Comparison of ENCODE assay signal across 12 mouse cellular contexts in genomic region chr3:79818202-79818995, GRCm38 (mm10). TPM values are rescaled to one million over a fixed set of nuclear protein-coding genes. Genes with fewer than 3 reads are reported as not detected.
DNase-seq lines count a peak whose midpoint lies in the region; ATAC-seq and TF ChIP-seq lines count a peak whose summit lies in the region.
"Had no signal": no experiment of that assay in that cellular context is flagged by ENCODE, and none has a peak within 500 bp of the region (broad histone marks: within the 10 kb centered on the region; RNA-seq: fewer than 3 reads in every experiment).

No protein-coding gene starts in this region.

- H3K4me3 ChIP-seq in hindbrain, postnatal 0 days (ENCODE audit: low read length) = no peak overlapping the region
- H3K4me3 ChIP-seq in hindbrain, embryonic 13.5 days = no peak overlapping the region
- H3K4me3 ChIP-seq in left cerebral cortex, adult 2 months = no peak overlapping the region
- H3K4me3 ChIP-seq in neural tube, embryonic 14.5 days (ENCODE audit: low read depth, low read length) = no peak overlapping the region
- H3K4me3 ChIP-seq: erythroblast, embryonic 14.5 days had no signal

- H3K9ac ChIP-seq in hindbrain, postnatal 0 days (replicated peaks; ENCODE audit: low read length) = no peak overlapping the region
- H3K9ac ChIP-seq in hindbrain, embryonic 13.5 days = no peak overlapping the region
- no peak overlapping the region for H3K9ac ChIP-seq in neural tube, embryonic 14.5 days (replicated peaks; ENCODE audit: low read depth, low read length)

- peak overlapping the region; percentile 31; the same call in 1 of the 2 replicates for H3K4me2 ChIP-seq in hindbrain, postnatal 0 days (ENCODE audit: low read depth, low read length)
- H3K4me2 ChIP-seq in hindbrain, embryonic 13.5 days = no peak overlapping the region
- H3K4me2 ChIP-seq in neural tube, embryonic 14.5 days (ENCODE audit: low read depth, low read length) = peak overlapping the region; percentile 15; the same call in 1 of the 2 replicates
- H3K4me2 ChIP-seq: heart, embryonic 11.5 days had no signal

- DNase-seq in hindbrain, postnatal 0 days (ENCODE audit: low spot score) = peak; percentile 75
- peak; percentile 43 to 56 for DNase-seq in right cerebral cortex, postnatal 10 days (ENCODE audit: low spot score in 2 of 2)
- DNase-seq in right cerebral cortex, postnatal 14 days = no peak
- DNase-seq in left cerebral cortex, adult 2 months (ENCODE audit: extremely low spot score in 1 of 2, low spot score in 2 of 2) = peak; percentile 23 to 31
- DNase-seq in heart, adult 8-10 months (ENCODE audit: low spot score) = no peak
- no peak for DNase-seq in yolk sac, embryonic 10.5 days (ENCODE audit: low spot score)
- DNase-seq: lung, postnatal 4 days had no signal

- no peak for TF ChIP-seq CTCF in hindbrain, postnatal 0 days (IDR thresholded peaks at IDR 0.05; ENCODE audit: low read depth)
- no peak for TF ChIP-seq CTCF in left cerebral cortex, adult 2 months (IDR thresholded peaks at IDR 0.05)

- H3K27me3 ChIP-seq in hindbrain, postnatal 0 days (ENCODE audit: insufficient read depth, low read length) = no peaks in the 10 kb centered on the region
- H3K27me3 ChIP-seq in hindbrain, embryonic 13.5 days = no peaks in the 10 kb centered on the region
- no peaks in the 10 kb centered on the region for H3K27me3 ChIP-seq in neural tube, embryonic 14.5 days (ENCODE audit: control insufficient read depth, insufficient read depth, low read length)

- intact Hi-C loops in left cerebral cortex, adult 2 months (cut with DNase I) = no loop called here

- peak; percentile 81 for ATAC-seq in hindbrain, postnatal 0 days
- no peak; the same call in 1 of the 2 replicates for ATAC-seq in hindbrain, embryonic 13.5 days (ENCODE audit: low FRiP score)
- peak; percentile 80; the same call in 1 of the 2 replicates for ATAC-seq in neural tube, embryonic 14.5 days (ENCODE audit: low read depth)
- ATAC-seq: activated CD4-positive, CD25-positive, alpha-beta regulatory T cell, adult 4 months had no signal

- 56% methylated on average over 14 of the region's 14 CpGs for WGBS in hindbrain, postnatal 0 days
- 63% methylated on average over 14 of the region's 14 CpGs for WGBS in hindbrain, embryonic 13.5 days
- 5% methylated on average over 14 of the region's 14 CpGs for WGBS in neural tube, embryonic 14.5 days

- H3K36me3 ChIP-seq in hindbrain, postnatal 0 days (ENCODE audit: insufficient read depth, low read length) = no peaks in the 10 kb centered on the region
- no peaks in the 10 kb centered on the region for H3K36me3 ChIP-seq in hindbrain, embryonic 13.5 days
- no peaks in the 10 kb centered on the region for H3K36me3 ChIP-seq in neural tube, embryonic 14.5 days (ENCODE audit: control insufficient read depth, insufficient read depth, low read length)

- H3K27ac ChIP-seq in hindbrain, postnatal 0 days = peak overlapping the region; percentile 12; the same call in 1 of the 2 replicates
- H3K27ac ChIP-seq in hindbrain, embryonic 13.5 days = no peak overlapping the region
- H3K27ac ChIP-seq in left cerebral cortex, adult 2 months = peak overlapping the region; percentile 77
- H3K27ac ChIP-seq in neural tube, embryonic 14.5 days (ENCODE audit: low read depth, low read length) = no peak overlapping the region

- H3K4me1 ChIP-seq in hindbrain, postnatal 0 days (ENCODE audit: insufficient read depth, low read length) = 0 out of 2 replicates have a peak, but pooled peaks cover 5% of the 10 kb centered on the region
- H3K4me1 ChIP-seq in hindbrain, embryonic 13.5 days (replicated peaks) = 0 out of 2 replicates have a peak, but pooled peaks cover 2% of the 10 kb centered on the region
- H3K4me1 ChIP-seq in neural tube, embryonic 14.5 days (ENCODE audit: control insufficient read depth, insufficient read depth, low read length) = no peaks in the 10 kb centered on the region

- no peaks in the 10 kb centered on the region for H3K9me3 ChIP-seq in hindbrain, postnatal 0 days (ENCODE audit: low read length)
- H3K9me3 ChIP-seq in hindbrain, embryonic 13.5 days = no peaks in the 10 kb centered on the region
- no peaks in the 10 kb centered on the region for H3K9me3 ChIP-seq in neural tube, embryonic 14.5 days (ENCODE audit: control insufficient read depth, low read length)

RNA-seq across cellular contexts. Expression of gene Tmem144, which starts 34.2 kb away (rescaled TPM):
- total RNA-seq in hindbrain, postnatal 0 days (2014; rRNA removed) = 2.6 and 2.7 TPM in 2 replicates
- 3.1 and 3.2 TPM in 2 replicates for polyA plus RNA-seq in hindbrain, postnatal 0 days (2015; fragmentation: Nextera tagmentation; extraction: Ambion mirVana)
- 1.1 and 1.4 TPM in 2 replicates for polyA plus RNA-seq in hindbrain, embryonic 13.5 days (2015; fragmentation: Nextera tagmentation; extraction: Ambion mirVana)
- 10 to 100 TPM; 10.5 to 12.0 TPM for total RNA-seq in left cerebral cortex, adult 2 months (2021)
- 1.2 and 1.4 TPM in 2 replicates for polyA plus RNA-seq in neural tube, embryonic 14.5 days (2014; fragmentation: Nextera tagmentation; extraction: Ambion mirVana)
- total RNA-seq in heart, adult 8-10 months (2022) = 10 to 100 TPM; 14.9 to 20.3 (median 16.1) TPM
- polyA plus RNA-seq: activated CD4-positive, CD25-positive, alpha-beta regulatory T cell, adult 4 months; erythroblast, embryonic 14.5 days had no signal

Comparison
In these comparisons a context has a peak if more than half of its experiments do, and no peak if none do; other contexts are left out.
1. DNase-seq: peak in hindbrain, postnatal 0 days (single experiment), right cerebral cortex, postnatal 10 days (2 of 2) and left cerebral cortex, adult 2 months (2 of 2); none in right cerebral cortex, postnatal 14 days (single experiment), heart, adult 8-10 months (single experiment) and yolk sac, embryonic 10.5 days (single experiment).
2. H3K27ac ChIP-seq: peak in hindbrain, postnatal 0 days (single experiment) and left cerebral cortex, adult 2 months (single experiment); none in hindbrain, embryonic 13.5 days (single experiment) and neural tube, embryonic 14.5 days (single experiment).